In genomic region chr17:45736311-45737077, GRCm38 (mm10) we compare ENCODE assay signal across 9 mouse cellular contexts. TPM values are rescaled to one million over a fixed set of nuclear protein-coding genes. Genes with fewer than 3 reads are reported as not detected.
DNase-seq lines count a peak whose midpoint lies in the region; ATAC-seq lines count a peak whose summit lies in the region.
"Had no signal": no experiment of that assay in that cellular context is flagged by ENCODE, and none has a peak within 500 bp of the region (broad histone marks: within the 10 kb centered on the region; RNA-seq: fewer than 3 reads in every experiment).

No protein-coding gene starts in this region.

- H3K4me1 ChIP-seq in hindbrain, embryonic 16.5 days (ENCODE audit: control insufficient read depth, insufficient read depth, low read depth, low read length) = peaks cover 32% of the 10 kb centered on the region

- no peaks in the 10 kb centered on the region for H3K9me3 ChIP-seq in hindbrain, embryonic 16.5 days (ENCODE audit: control insufficient read depth, low read length)

- H3K9ac ChIP-seq in hindbrain, embryonic 16.5 days (ENCODE audit: low read depth, low read length) = peak overlapping the region; percentile 74

- H3K79me2 ChIP-seq in macrophage (ENCODE audit: inconsistent target) = no peaks in the 10 kb centered on the region

- under 1% methylated on average over 19 of the region's 72 CpGs for WGBS in hindbrain, embryonic 16.5 days
- WGBS in macrophage (ENCODE audit: missing documents) = 3% methylated on average over 43 of the region's 72 CpGs

- H3K4me3 ChIP-seq in hindbrain, embryonic 16.5 days (ENCODE audit: low read length) = peak overlapping the region; percentile 48
- H3K4me3 ChIP-seq in macrophage (ENCODE audit: inconsistent target) = peak overlapping the region; percentile 28

- no peaks in the 10 kb centered on the region for H3K36me3 ChIP-seq in hindbrain, embryonic 16.5 days (ENCODE audit: control insufficient read depth, insufficient read depth, low read length)
- H3K36me3 ChIP-seq in macrophage (ENCODE audit: inconsistent target) = no peaks in the 10 kb centered on the region

- ATAC-seq in hindbrain, embryonic 16.5 days = peak; percentile 68

- no peaks in the 10 kb centered on the region for H3K27me3 ChIP-seq in hindbrain, embryonic 16.5 days (replicated peaks; ENCODE audit: control insufficient read depth, insufficient read depth, low read length)

- peak overlapping the region; percentile 82 for H3K4me2 ChIP-seq in hindbrain, embryonic 16.5 days (ENCODE audit: low read length)

- H3K27ac ChIP-seq in hindbrain, embryonic 16.5 days (ENCODE audit: low read depth, low read length) = peak overlapping the region; percentile 88
- H3K27ac ChIP-seq in macrophage = peak overlapping the region; percentile 76

- peak; percentile 93 for DNase-seq in Muller cell, postnatal 12 days (ENCODE audit: inconsistent ontology term)
- DNase-seq in cerebellum, adult 9-11 months = peak; percentile 93
- peak; percentile 69 to 76 for DNase-seq in frontal cortex, postnatal 25 days (ENCODE audit: low spot score in 2 of 2)
- peak; percentile 69 to 86 for DNase-seq in left cerebral cortex, adult 8-10 months (ENCODE audit: low spot score in 2 of 2)
- peak; percentile 94 to 95 for DNase-seq in right cerebral cortex, postnatal 10 days (ENCODE audit: low spot score in 2 of 2)
- DNase-seq in urinary bladder, postnatal 4 days (ENCODE audit: low spot score in 2 of 2) = peak; percentile 84 to 85

RNA-seq across cellular contexts. Expression of gene 1600014C23Rik, which starts 2.9 kb away (rescaled TPM):
- polyA plus RNA-seq in hindbrain, embryonic 16.5 days (2015; fragmentation: Nextera tagmentation; extraction: Ambion mirVana) = 0.66 TPM in 1 of 2 replicates, not detected in the other
- 1 to 10 TPM in 1 of 4 experiments, under 1 TPM in 1, not detected in 2; 0.73 to 1.1 TPM for total RNA-seq in left cerebral cortex, adult 8-10 months (2022)
- not detected for total RNA-seq in macrophage (2018; cell fraction: chromatin; rRNA removed)
- total RNA-seq in macrophage (2018; cell fraction: cytosol; rRNA removed) = not detected
- total RNA-seq in macrophage (2018; cell fraction: nucleus; rRNA removed) = not detected
- polyA plus RNA-seq in macrophage (2018) = not detected in 3 replicates
- polyA plus RNA-seq: large intestine, adult 2 months had no signal

RNA-seq across cellular contexts. Expression of gene Tmem63b, which starts 49.8 kb away (rescaled TPM):
- polyA plus RNA-seq in hindbrain, embryonic 16.5 days (2015; fragmentation: Nextera tagmentation; extraction: Ambion mirVana) = 147 and 148 TPM in 2 replicates
- total RNA-seq in left cerebral cortex, adult 8-10 months (2022) = 100 to 1,000 TPM; 157 to 171 (median 165) TPM
- total RNA-seq in macrophage (2018; cell fraction: chromatin; rRNA removed) = 100 to 1,000 TPM in 8 of 26 experiments, 10 to 100 TPM in 18; 39.1 to 247 (median 68.4) TPM
- 10 to 100 TPM in 17 of 26 experiments, 1 to 10 TPM in 9; 8.8 to 14.2 (median 11.0) TPM for total RNA-seq in macrophage (2018; cell fraction: cytosol; rRNA removed)
- total RNA-seq in macrophage (2018; cell fraction: nucleus; rRNA removed) = 100 to 1,000 TPM in 2 of 26 experiments, 10 to 100 TPM in 24; 25.8 to 117 (median 46.1) TPM
- 8.2 to 10.7 TPM (median 9.7 TPM) in 3 replicates for polyA plus RNA-seq in macrophage (2018)

RNA-seq across cellular contexts. Expression of gene Mrpl14, which starts 50.4 kb away (rescaled TPM):
- 128 and 134 TPM in 2 replicates for polyA plus RNA-seq in hindbrain, embryonic 16.5 days (2015; fragmentation: Nextera tagmentation; extraction: Ambion mirVana)
- total RNA-seq in left cerebral cortex, adult 8-10 months (2022) = 10 to 100 TPM; 40.5 to 45.5 (median 42.1) TPM
- 10 to 100 TPM in 4 of 26 experiments, 1 to 10 TPM in 21, not detected in 1; 2.0 to 13.0 (median 6.9) TPM for total RNA-seq in macrophage (2018; cell fraction: chromatin; rRNA removed)
- 10 to 100 TPM; 28.8 to 53.5 (median 41.8) TPM for total RNA-seq in macrophage (2018; cell fraction: cytosol; rRNA removed)
- total RNA-seq in macrophage (2018; cell fraction: nucleus; rRNA removed) = 10 to 100 TPM in 11 of 26 experiments, 1 to 10 TPM in 15; 3.8 to 16.9 (median 9.7) TPM
- polyA plus RNA-seq in macrophage (2018) = 20.1 to 56.1 TPM (median 46.2 TPM) in 3 replicates

Comparison
In these comparisons a context has a peak if more than half of its experiments do, and no peak if none do; other contexts are left out.
1. Peak in every context shown above with its lines: DNase-seq, ATAC-seq, H3K4me3 ChIP-seq and H3K27ac ChIP-seq.
2. RNA of gene Tmem63b, which starts 49.8 kb away (polyA plus RNA-seq): 147 to 148 TPM in hindbrain, embryonic 16.5 days; 8.2 to 10.7 TPM in macrophage; every median in the first group is over 10 times any median in the second.